Mouse (Mus musculus) retina, adult 2 months (tissue): ENCODE data around the gene Gm10642.

Source experiments
- DNase-seq: peaks from one replicate; pipeline ENCODE4 v3.0.0-alpha.2; 2012; ENCODE audit warnings: low read depth, low spot score

Gene Gm10642

GRCm38 (mm10) chr9:70671772-70672579 lies 15.9 kb downstream of the Gm10642 start:
- DNase-seq, result no peak

- DNase-seq, result no peak
Observed at GRCm38 (mm10) chr9:70673656-70674055, 17.6 kb downstream of the Gm10642 start.

GRCm38 (mm10) chr9:70675117-70675516 lies 19.1 kb downstream of the Gm10642 start:
- no peak for DNase-seq

- DNase-seq, result no peak
Observed at GRCm38 (mm10) chr9:70675961-70676360, 19.9 kb downstream of the Gm10642 start.

GRCm38 (mm10) chr9:70678682-70679131 lies 22.7 kb downstream of the Gm10642 start, which contains the start of gene Adam10:
Adam10 (plus strand) TSS chr9:70678997.
- peak; percentile 96 for DNase-seq

GRCm38 (mm10) chr9:70679132-70680091 lies 23.4 kb downstream of the Gm10642 start:
- DNase-seq, result no peak

- no peak for DNase-seq
Observed at GRCm38 (mm10) chr9:70682202-70682601, 26.2 kb downstream of the Gm10642 start.

DNA sequence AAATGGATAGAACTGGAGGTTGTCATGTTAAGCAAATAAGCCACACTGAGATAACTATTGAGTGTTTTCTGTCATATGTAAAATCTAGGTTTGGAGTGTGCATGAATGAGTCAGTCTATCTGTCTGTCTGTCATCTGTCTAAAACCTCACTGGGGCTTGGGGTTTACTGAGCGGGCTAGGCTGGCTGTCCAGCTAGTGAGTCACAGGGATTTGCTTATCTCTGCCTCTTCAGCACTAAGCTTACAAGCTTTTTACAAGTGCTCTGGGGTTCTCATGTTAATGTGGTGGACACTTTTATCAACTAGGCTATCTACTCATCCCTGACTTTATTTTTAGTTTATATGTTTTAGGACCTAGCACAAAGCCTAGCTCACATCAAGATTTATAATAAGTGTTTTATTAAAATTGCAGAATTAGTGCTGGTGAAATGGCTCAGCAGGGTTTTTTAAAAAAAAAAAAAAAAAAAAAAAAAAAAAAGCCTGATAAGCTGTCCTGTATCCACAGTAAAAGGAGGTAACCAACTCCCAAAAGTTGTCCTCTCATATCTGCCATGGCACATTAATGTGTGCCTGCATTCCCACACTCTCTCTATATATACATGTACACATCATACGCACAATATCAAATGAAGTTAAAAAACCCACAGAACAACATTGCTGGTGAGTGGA lies 32.4 kb downstream of the Gm10642 start:
- no peak for DNase-seq

DNA sequence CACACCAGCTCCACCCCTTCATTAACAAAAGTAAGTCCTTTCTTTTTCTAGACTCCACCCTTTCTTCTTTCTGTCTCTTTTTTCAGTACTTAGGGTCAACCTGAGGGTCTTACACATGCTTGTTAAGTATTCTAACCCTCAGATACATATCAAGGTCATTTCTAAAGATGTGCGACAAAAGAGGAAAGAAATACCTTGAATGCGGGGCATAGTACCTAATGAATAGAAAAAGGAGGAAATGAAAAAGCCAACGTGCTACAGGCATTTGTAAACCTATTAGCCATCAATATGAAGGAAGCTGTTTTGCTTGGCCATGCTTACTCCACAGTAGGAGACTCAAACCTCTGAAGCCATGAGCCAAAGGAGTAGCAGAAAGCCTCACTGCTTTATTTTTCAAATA lies 33.9 kb downstream of the Gm10642 start:
- no peak for DNase-seq

- DNase-seq, result no peak
Observed at GRCm38 (mm10) chr9:70690579-70690978, 34.5 kb downstream of the Gm10642 start.

GRCm38 (mm10) chr9:70691772-70692693 lies 36.0 kb downstream of the Gm10642 start:
- no peak for DNase-seq

- no peak for DNase-seq
Observed at GRCm38 (mm10) chr9:70695723-70696122, 39.7 kb downstream of the Gm10642 start.

DNA sequence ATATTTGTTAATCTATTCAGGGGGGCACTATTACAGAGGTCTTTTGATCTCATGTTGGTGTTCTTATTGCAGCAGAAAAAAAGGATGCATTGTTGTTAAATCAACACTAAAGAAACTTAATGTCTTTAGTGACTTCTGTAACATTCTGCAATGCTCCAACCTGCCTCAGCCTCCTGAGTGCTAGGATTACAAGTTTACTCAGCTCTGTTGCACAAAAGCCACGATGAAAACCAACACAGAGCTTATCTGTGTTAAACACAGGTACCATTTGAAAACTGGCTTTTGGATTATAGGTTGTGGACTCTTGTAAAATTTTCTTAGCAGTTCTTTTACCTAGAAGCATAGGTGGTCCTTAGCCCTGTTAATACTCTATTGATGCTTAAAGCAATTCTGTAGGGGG lies 42.0 kb downstream of the Gm10642 start:
- DNase-seq, result no peak

- DNase-seq, result no peak
Observed at GRCm38 (mm10) chr9:70703597-70704203, 47.6 kb downstream of the Gm10642 start.

DNA sequence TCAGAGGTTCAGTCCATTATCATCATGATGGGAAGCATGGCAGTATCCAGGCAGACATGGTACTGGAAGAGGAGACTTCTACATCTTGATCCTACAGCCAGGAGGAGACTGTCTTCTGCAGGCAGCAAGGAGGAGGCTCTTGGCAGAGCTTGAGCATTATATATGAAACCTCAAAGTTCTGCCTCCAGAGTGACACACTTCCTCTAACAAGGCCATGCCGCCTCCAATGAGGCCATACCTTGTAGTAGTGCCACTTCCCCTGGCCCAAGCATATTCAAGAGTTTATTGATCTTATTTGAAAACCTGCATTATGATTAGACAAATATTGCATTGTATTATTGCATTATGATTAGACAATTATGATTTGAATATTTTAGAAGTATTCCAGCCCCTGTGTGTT lies 50.4 kb downstream of the Gm10642 start:
- no peak for DNase-seq
